Mouse (Mus musculus): ENCODE data around the gene Sync. TPM values are rescaled to one million over a fixed set of nuclear protein-coding genes. Genes with fewer than 3 reads are reported as not detected.
A peak's percentile ranks its signal among the peaks of the same experiment; 100 is the strongest.

Gene Sync
- total and polyA plus RNA-seq, 3 experiments, result 0.16 TPM; not detected in 2

DNA sequence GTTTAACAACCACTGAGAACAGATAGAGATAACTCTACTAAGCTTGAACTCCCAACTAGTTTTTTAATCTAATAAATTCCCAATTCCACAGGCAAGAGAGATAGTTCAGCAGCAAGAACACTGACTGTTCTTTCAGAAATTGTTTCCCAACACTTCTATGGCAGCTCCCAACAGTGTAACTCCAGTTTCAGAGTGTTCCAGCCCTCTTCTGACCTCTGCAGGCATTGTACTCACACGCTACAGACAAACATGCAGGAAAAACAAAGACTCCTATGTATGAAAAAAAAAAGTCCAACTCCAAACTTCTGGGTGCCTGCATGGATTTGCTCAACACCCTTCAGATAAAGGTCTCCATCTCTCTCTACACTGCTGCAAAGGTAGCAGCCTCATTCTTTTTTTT is 45.4 kb downstream of the Sync start:
- Histone ChIP-seq H3K4me2 (ENCODE audit: insufficient read depth, low read depth, poor library complexity, severe bottlenecking) (0 out of 2 replicates have a peak overlapping the region, but pooled peaks have one; percentile 55), H3K79me2 (replicated peaks; ENCODE audit: control insufficient read depth, extremely low read depth, insufficient read depth, poor library complexity, severe bottlenecking) (peaks cover 69% of the 10 kb centered on the region), H3K9ac (ENCODE audit: insufficient read depth, low read depth) (no peak overlapping the region; the same call in 1 of the 2 replicates), H3K27me3 (replicated peaks) (no peaks in the 10 kb centered on the region), H3K4me1 (ENCODE audit: control insufficient read depth in 1 of 2, insufficient read depth in 2 of 2) (peaks cover 7 to 49% of the 10 kb centered on the region in 2 experiments; a peak in 3 of 4 replicates), H3K4me3 (replicated peaks in 1 of 3; ENCODE audit: low read depth in 2 of 3, low read length in 2 of 3, poor library complexity in 1 of 3) (no peak overlapping the region), H3K36me3 (replicated peaks in 1 of 2; ENCODE audit: control insufficient read depth in 1 of 2, insufficient read depth in 1 of 2, low read length in 1 of 2) (peaks cover 37 to 49% of the 10 kb centered on the region in 2 experiments), H3K27ac (ENCODE audit: insufficient read depth, low read depth) (no peak overlapping the region), H3K9me3 (replicated peaks; ENCODE audit: low read length) (no peaks in the 10 kb centered on the region)
- in situ Hi-C loops (cut with MboI; ENCODE audit: low pct_ligation_motif_present, low pct_unique_long_range_greater_than_20kb, low sequenced_read_pairs), result no loop called here
- DNase-seq (ENCODE audit: extremely low read depth), result no peak
- dilution Hi-C loops (cut with MboI; ENCODE audit: extremely low pct_ligation_motif_present, extremely low pct_unique_long_range_greater_than_20kb, low sequenced_read_pairs), result no loop called here
- TF ChIP-seq HCFC1 (IDR thresholded peaks at IDR 0.05; ENCODE audit: low read depth, low read length) (no peak), ETS1 (conservative IDR thresholded peaks at IDR 0.05; ENCODE audit: low read depth, low read length) (no peak), POLR2AphosphoS2 (IDR thresholded peaks at IDR 0.05; ENCODE audit: low read depth, low read length) (no peak), USF1 (IDR thresholded peaks at IDR 0.05; ENCODE audit: low read depth, low read length) (no peak), EP300 (IDR thresholded peaks at IDR 0.05; ENCODE audit: low read length) (no peak), ELF1 (IDR thresholded peaks at IDR 0.05; ENCODE audit: low read depth, low read length) (no peak), MAX (IDR thresholded peaks at IDR 0.05; ENCODE audit: low read length) (no peak), RCOR1 (conservative IDR thresholded peaks at IDR 0.05; ENCODE audit: low read depth, low read length) (no peak), MYC (IDR thresholded peaks at IDR 0.05; ENCODE audit: low read depth, low read length) (no peak), MXI1 (IDR thresholded peaks at IDR 0.05; ENCODE audit: low read depth, low read length) (no peak), JUN (IDR thresholded peaks at IDR 0.05; ENCODE audit: insufficient read depth, low read depth, low read length) (no peak)

DNA sequence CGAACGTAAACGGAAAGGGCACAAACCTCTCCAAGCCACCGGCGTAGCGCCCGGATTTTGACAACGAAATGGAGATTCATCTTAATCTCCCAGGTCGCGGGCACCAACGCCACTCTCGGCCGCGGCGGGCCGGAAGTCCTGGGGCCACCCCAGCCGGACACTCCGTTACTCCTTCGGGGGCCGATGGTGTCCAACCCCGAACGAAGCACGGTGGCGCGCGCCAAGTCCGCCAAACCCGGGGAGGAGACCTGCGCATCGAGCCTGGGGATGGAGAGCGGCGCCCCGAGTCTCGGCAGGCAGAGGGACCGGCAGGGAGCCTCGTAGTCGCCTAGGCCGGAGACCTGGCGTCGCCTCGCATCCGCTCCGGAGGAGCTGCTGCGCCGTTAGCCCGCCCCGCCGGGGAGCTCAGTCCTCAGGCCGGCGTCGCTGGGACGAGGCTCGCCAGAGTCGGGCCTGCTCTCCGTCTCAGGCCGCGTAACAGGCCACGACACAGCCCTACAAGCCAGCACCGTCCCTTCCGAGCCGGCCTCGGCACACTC is 47.3 kb downstream of the Sync start:
- no peak for DNase-seq (ENCODE audit: extremely low read depth)
- Histone ChIP-seq H3K4me1 (ENCODE audit: control insufficient read depth in 1 of 2, insufficient read depth in 2 of 2) (peaks cover 7 to 58% of the 10 kb centered on the region in 2 experiments; a peak in 3 of 4 replicates), H3K4me2 (ENCODE audit: insufficient read depth, low read depth, poor library complexity, severe bottlenecking) (peak overlapping the region; percentile 5; the same call in 1 of the 2 replicates), H3K27ac (ENCODE audit: insufficient read depth, low read depth) (peak overlapping the region; percentile 86), H3K79me2 (replicated peaks; ENCODE audit: control insufficient read depth, extremely low read depth, insufficient read depth, poor library complexity, severe bottlenecking) (peaks cover 68% of the 10 kb centered on the region), H3K9ac (ENCODE audit: insufficient read depth, low read depth) (peak overlapping the region; percentile 87), H3K4me3 (replicated peaks in 1 of 3; ENCODE audit: low read depth in 2 of 3, low read length in 2 of 3, poor library complexity in 1 of 3) (peak overlapping the region; percentile 82 to 97 (median 90)), H3K36me3 (replicated peaks in 1 of 2; ENCODE audit: control insufficient read depth in 1 of 2, insufficient read depth in 1 of 2, low read length in 1 of 2) (peaks cover 30 to 47% of the 10 kb centered on the region in 2 experiments), H3K27me3 (replicated peaks) (no peaks in the 10 kb centered on the region), H3K9me3 (replicated peaks; ENCODE audit: low read length) (no peaks in the 10 kb centered on the region)
- dilution Hi-C loops (cut with MboI; ENCODE audit: extremely low pct_ligation_motif_present, extremely low pct_unique_long_range_greater_than_20kb, low sequenced_read_pairs) (no loop called here), in situ Hi-C loops (cut with MboI; ENCODE audit: low pct_ligation_motif_present, low pct_unique_long_range_greater_than_20kb, low sequenced_read_pairs) (no loop called here)
- TF ChIP-seq SMC3 (IDR thresholded peaks at IDR 0.05; ENCODE audit: low read depth, low read length) (no peak), UBTF (IDR thresholded peaks at IDR 0.05; ENCODE audit: low read depth, low read length) (peak; percentile 92)

Measured in CH12.LX (cell line).